Mouse (Mus musculus) liver, adult 2 months (tissue): ENCODE measurements around the gene A930018P22Rik.
"Not testable (repeated sequence)": the region's sequence is repeated elsewhere in the genome, so short reads cannot be mapped to it uniquely, and the experiment has no call there.

ENCODE experiments used
- CTCF ChIP-seq: fragments of 200-500 bp; IDR thresholded peaks from 2 replicates; pipeline ENCODE4 v1.5.1; 2011; ENCODE audit warnings: low read depth, low read length, control low read depth
- POLR2A ChIP-seq: fragments of 200-500 bp; IDR thresholded peaks from 2 replicates; pipeline ENCODE4 v1.6.1; 2011; ENCODE audit warnings: low read length, control low read depth; ENCODE audit not compliant: insufficient read depth; ENCODE audit errors: extremely low read depth

DNA sequence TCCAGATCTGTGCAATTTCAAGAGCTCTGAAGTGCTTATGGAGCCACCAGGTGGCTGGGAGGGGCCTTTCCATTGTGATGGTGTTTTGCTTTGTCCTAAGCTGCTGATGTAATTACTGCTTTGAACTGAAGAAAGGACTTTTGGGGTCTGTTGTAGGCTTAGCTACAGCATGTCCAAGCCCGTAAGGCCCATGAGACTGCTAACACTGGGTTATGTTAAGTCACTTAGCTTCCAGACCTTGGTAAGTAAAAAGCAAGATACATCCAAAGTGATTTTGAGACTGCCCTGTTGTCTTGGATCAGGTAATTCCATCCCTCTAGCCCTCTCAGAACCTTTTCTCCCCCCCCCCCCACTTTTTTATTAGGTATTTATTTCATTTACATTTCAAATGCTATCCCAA, 25.8 kb upstream of the A930018P22Rik start:
- TF ChIP-seq CTCF, POLR2A: not testable (repeated sequence)
